Mouse (Mus musculus) midbrain, postnatal 0 days (tissue): ENCODE data around the gene Ppp2r5e. TPM values are rescaled to one million over a fixed set of nuclear protein-coding genes. Genes with fewer than 3 reads are reported as not detected.

Experiments
- ATAC-seq: fragments of 200-750 bp; cut with Nextera tagmentation; 2 replicates; pipeline ENCODE4 v1.8.0; 2017; ENCODE audit warnings: moderate number of reproducible peaks, mild to moderate bottlenecking, moderate TSS enrichment, moderate library complexity; ENCODE audit not compliant: low FRiP score
- DNase-seq: peaks from one replicate; pipeline ENCODE4 v3.0.0-alpha.2; 2015; ENCODE audit warnings: low spot score
- H3K27ac ChIP-seq: fragments of 300-500 bp; sonication (generic); 2 replicates; pipeline ENCODE4 v1.5.1; 2014; ENCODE audit warnings: low read depth, mild to moderate bottlenecking, low read length, mixed read lengths
- H3K27me3 ChIP-seq: fragments of 300-500 bp; sonication (generic); 2 replicates; pipeline ENCODE4 v1.6.1; 2014; ENCODE audit warnings: low read length, control low read depth, mixed read lengths; ENCODE audit not compliant: insufficient read depth
- H3K36me3 ChIP-seq: fragments of 300-500 bp; sonication (generic); 2 replicates; pipeline ENCODE4 v1.6.1; 2014; ENCODE audit warnings: low read length, control low read depth, mixed read lengths; ENCODE audit not compliant: insufficient read depth
- H3K4me1 ChIP-seq: fragments of 300-500 bp; sonication (generic); 2 replicates; pipeline ENCODE4 v1.6.1; 2014; ENCODE audit warnings: mild to moderate bottlenecking, control low read depth, antibody characterized with exemption, low read length, mixed read lengths; ENCODE audit not compliant: insufficient read depth
- H3K4me2 ChIP-seq: fragments of 300-500 bp; sonication (generic); 2 replicates; pipeline ENCODE4 v1.6.1; 2014; ENCODE audit warnings: low read depth, mild to moderate bottlenecking, low read length, mixed read lengths; ENCODE audit not compliant: poor library complexity, severe bottlenecking
- H3K4me3 ChIP-seq: fragments of 300-500 bp; sonication (generic); 2 replicates; pipeline ENCODE4 v1.5.1; 2014; ENCODE audit warnings: low read depth, mild to moderate bottlenecking, low read length, moderate library complexity
- H3K9ac ChIP-seq: fragments of 300-500 bp; sonication (generic); replicated peaks from 2 replicates; pipeline ENCODE4 v1.6.1; 2014; ENCODE audit warnings: mild to moderate bottlenecking, low read length, moderate library complexity, mixed read lengths; ENCODE audit not compliant: poor library complexity, severe bottlenecking
- H3K9me3 ChIP-seq: fragments of 300-500 bp; sonication (generic); 2 replicates; pipeline ENCODE4 v1.6.1; 2016; ENCODE audit warnings: low read length, control low read depth
- CTCF ChIP-seq: IDR thresholded peaks from 2 replicates; pipeline ENCODE4 v1.5.1; 2016; ENCODE audit warnings: antibody characterized with exemption, mild to moderate bottlenecking
- WGBS: fragments of 180-500 bp; shearing (Covaris S2); extraction: QIAGEN DNeasy Blood & Tissue Kit; methylation state at CpG from one replicate; pipeline ENCODE4 v1.1.7; 2014; 5-methylcytosine and 5-hydroxymethylcytosine counted together
- polyA plus RNA-seq: library from polyadenylated mRNA; unstranded; fragments of >200 nt; fragmentation: Nextera tagmentation; extraction: Ambion mirVana; gene quantifications from 2 replicates; pipeline ENCODE4 v1.2.1, GENCODE M21; 2015
- total RNA-seq: library from RNA; depleted of rRNA; stranded (reverse); fragments of >200 nt; gene quantifications from 2 replicates; pipeline ENCODE4 v1.2.3, GENCODE M21; 2014

Gene Ppp2r5e
- total and polyA plus RNA-seq, 2 experiments from 2014 or later: 22.8 to 32.9 TPM

GRCm38 (mm10) chr12:75531895-75532294 is 64.2 kb downstream of the Ppp2r5e start:
- no peak overlapping the region for H3K4me2 ChIP-seq
- no peak for TF ChIP-seq CTCF
- no peak overlapping the region for H3K4me3 ChIP-seq
- ATAC-seq (no peak), DNase-seq (no peak)
- H3K9me3 ChIP-seq: no peaks in the 10 kb centered on the region
- no peak overlapping the region for H3K27ac ChIP-seq
- 65% methylated on average over 2 of the region's 2 CpGs for WGBS
- H3K9ac ChIP-seq: no peak overlapping the region
- no peaks in the 10 kb centered on the region for H3K36me3 ChIP-seq
- no peaks in the 10 kb centered on the region for H3K4me1 ChIP-seq
- H3K27me3 ChIP-seq: no peaks in the 10 kb centered on the region

GRCm38 (mm10) chr12:75528857-75529808 is 66.9 kb downstream of the Ppp2r5e start:
- no peak overlapping the region for H3K4me3 ChIP-seq
- H3K27me3 ChIP-seq: no peaks in the 10 kb centered on the region
- no peak overlapping the region for H3K4me2 ChIP-seq
- ATAC-seq: no peak
- no peak overlapping the region for H3K27ac ChIP-seq
- H3K36me3 ChIP-seq: no peaks in the 10 kb centered on the region
- 83% methylated on average over 7 of the region's 7 CpGs for WGBS
- no peaks in the 10 kb centered on the region for H3K9me3 ChIP-seq
- no peak for DNase-seq
- no peaks in the 10 kb centered on the region for H3K4me1 ChIP-seq
- TF ChIP-seq CTCF: no peak
- H3K9ac ChIP-seq: no peak overlapping the region

GRCm38 (mm10) chr12:75528300-75528699 is 67.7 kb downstream of the Ppp2r5e start:
- H3K4me3 ChIP-seq: no peak overlapping the region
- no peak overlapping the region for H3K27ac ChIP-seq
- no peaks in the 10 kb centered on the region for H3K4me1 ChIP-seq
- H3K9ac ChIP-seq: no peak overlapping the region
- H3K9me3 ChIP-seq: no peaks in the 10 kb centered on the region
- DNase-seq: no peak
- TF ChIP-seq CTCF: no peak
- no peaks in the 10 kb centered on the region for H3K36me3 ChIP-seq
- WGBS: 80% methylated on average over 1 of the region's 1 CpGs
- H3K27me3 ChIP-seq: no peaks in the 10 kb centered on the region
- no peak overlapping the region for H3K4me2 ChIP-seq
- ATAC-seq: no peak

GRCm38 (mm10) chr12:75524199-75524598 is 71.8 kb downstream of the Ppp2r5e start:
- no peaks in the 10 kb centered on the region for H3K9me3 ChIP-seq
- no peak overlapping the region for H3K27ac ChIP-seq
- no peak overlapping the region for H3K4me2 ChIP-seq
- no peak overlapping the region for H3K9ac ChIP-seq
- H3K27me3 ChIP-seq: no peaks in the 10 kb centered on the region
- 92% methylated on average over 3 of the region's 3 CpGs for WGBS
- H3K36me3 ChIP-seq: no peaks in the 10 kb centered on the region
- ATAC-seq: no peak
- no peak overlapping the region for H3K4me3 ChIP-seq
- H3K4me1 ChIP-seq: peaks cover 2% of the 10 kb centered on the region; the same call in 1 of the 2 replicates
- TF ChIP-seq CTCF: no peak
- no peak for DNase-seq

GRCm38 (mm10) chr12:75522931-75523330 is 73.1 kb downstream of the Ppp2r5e start:
- no peak overlapping the region for H3K4me3 ChIP-seq
- no peak overlapping the region for H3K27ac ChIP-seq
- no peak overlapping the region for H3K4me2 ChIP-seq
- H3K9me3 ChIP-seq: no peaks in the 10 kb centered on the region
- DNase-seq: no peak
- TF ChIP-seq CTCF: no peak
- peaks cover 2% of the 10 kb centered on the region; the same call in 1 of the 2 replicates for H3K4me1 ChIP-seq
- ATAC-seq: no peak
- H3K9ac ChIP-seq: no peak overlapping the region
- WGBS: 94% methylated on average over 2 of the region's 2 CpGs
- H3K36me3 ChIP-seq: no peaks in the 10 kb centered on the region
- H3K27me3 ChIP-seq: no peaks in the 10 kb centered on the region

- 98% methylated on average over 2 of the region's 2 CpGs for WGBS
- Histone ChIP-seq H3K4me2 (no peak overlapping the region), H3K4me1 (peaks cover 2% of the 10 kb centered on the region; the same call in 1 of the 2 replicates), H3K27me3 (no peaks in the 10 kb centered on the region), H3K9me3 (no peaks in the 10 kb centered on the region), H3K27ac (no peak overlapping the region), H3K9ac (no peak overlapping the region), H3K4me3 (no peak overlapping the region), H3K36me3 (no peaks in the 10 kb centered on the region)
- no peak for TF ChIP-seq CTCF
- ATAC-seq (no peak), DNase-seq (no peak)
Measured at GRCm38 (mm10) chr12:75522360-75522759, 73.7 kb downstream of the Ppp2r5e start.
